Mouse (Mus musculus): Measurements from ENCODE around the gene Adprhl1.
A peak's percentile ranks its signal among the peaks of the same experiment; 100 is the strongest.

Gene Adprhl1

GRCm38 (mm10) chr8:13254019-13254418, at the start of gene Adprhl1:
Gene Adprhl1 (minus strand): TSS chr8:13254162.
- peak; percentile 24 for DNase-seq (ENCODE audit: low spot score)

- DNase-seq (ENCODE audit: low spot score), result no peak
Observed at GRCm38 (mm10) chr8:13301036-13301435, 47.1 kb upstream of the Adprhl1 start.

GRCm38 (mm10) chr8:13299571-13299970, 45.6 kb upstream of the Adprhl1 start:
- DNase-seq (ENCODE audit: low spot score), result no peak

GRCm38 (mm10) chr8:13293677-13294470, 39.9 kb upstream of the Adprhl1 start:
- no peak for DNase-seq (ENCODE audit: low spot score)

DNA sequence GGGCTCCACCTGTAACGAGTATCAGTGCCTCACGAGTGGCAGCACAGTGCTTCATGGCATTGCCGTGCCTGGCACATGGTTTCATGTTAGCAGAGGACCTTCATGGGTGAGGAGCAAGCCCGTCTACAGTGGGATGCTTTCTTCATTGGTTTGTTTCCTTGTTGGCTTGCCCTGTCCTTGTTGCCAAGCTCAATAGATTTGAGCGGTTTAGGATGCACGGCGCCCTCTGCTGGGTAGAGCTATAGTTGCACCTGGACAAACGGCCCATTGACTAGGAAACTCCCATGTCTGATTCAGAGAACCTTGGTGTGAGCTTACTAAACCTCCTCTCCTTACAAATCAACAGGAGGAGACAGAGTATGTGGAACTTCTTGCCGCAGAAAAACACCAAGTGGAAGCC, 38.4 kb upstream of the Adprhl1 start:
- peak; percentile 45 for DNase-seq (ENCODE audit: low spot score)

DNA sequence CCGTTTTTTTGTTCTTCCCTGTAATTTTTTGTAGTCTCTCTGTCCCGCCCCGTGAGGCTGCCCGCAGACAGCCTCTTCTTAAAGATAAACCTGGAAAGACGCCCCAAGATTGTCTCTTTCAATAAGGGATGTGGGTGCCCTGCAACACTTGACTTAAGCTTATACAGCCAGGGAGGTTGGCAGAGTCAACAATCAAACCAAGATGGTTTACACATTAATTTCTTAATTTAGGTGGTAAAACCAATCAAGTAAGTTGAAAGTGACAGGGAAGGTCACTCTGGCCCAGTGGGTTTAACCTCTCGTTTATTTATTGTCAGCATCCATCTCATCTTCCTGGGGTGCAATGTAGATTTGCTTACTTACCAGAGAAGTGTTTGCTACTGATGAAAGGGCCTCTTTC, 34.7 kb upstream of the Adprhl1 start:
- no peak for DNase-seq (ENCODE audit: low spot score)

DNA sequence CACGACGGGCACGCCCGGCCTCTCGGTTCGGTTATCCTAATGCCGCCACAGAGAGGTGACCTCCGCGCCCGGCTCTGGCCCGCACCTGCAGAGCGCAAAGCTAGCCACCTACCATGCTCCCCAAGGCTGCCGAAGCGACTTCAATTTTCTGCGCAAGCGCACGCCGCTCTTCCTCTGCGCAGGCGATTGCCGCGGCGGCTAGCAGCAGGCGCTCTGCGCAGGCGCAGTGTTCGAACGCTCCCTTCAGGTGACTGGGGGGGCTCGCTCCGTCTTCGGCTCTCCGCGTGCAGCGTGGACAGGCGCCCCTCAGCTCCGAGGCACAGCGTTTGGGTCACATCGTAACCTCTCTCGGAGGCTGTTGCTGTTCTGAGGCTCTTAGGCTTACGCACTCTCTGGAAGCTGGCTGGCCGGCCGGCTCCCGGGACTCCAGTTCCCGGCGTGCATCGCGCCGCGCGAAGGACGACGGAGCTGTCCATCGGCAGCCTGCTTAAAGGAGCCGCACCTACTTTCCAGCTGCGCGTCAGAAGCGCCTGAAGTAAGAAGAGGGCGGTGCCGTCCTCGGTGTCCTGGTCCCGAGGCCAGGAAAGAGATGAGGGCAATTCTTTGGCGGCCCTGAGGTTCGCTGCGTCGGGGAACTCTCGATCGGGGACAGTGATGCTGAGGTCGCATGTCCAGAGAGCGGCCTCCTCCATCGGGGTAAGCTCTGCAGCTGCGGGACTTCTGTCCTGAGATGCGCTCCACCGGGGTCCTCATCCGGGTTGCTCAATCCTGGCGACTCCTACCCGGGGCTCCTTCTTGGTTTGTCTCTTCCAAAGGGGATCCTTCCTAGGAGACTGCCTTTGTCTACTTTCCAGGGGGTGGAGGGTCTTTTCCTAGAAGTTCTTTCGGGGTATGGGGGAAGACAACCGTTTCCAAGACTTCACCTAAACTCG, 34.0 kb upstream of the Adprhl1 start, which contains the start of the genes Dcun1d2 and Tmco3:
Gene Dcun1d2, minus strand, starts transcription at position 440 of the 932 bp plus-strand sequence.
Gene Tmco3, plus strand, starts transcription at position 499 of the 932 bp plus-strand sequence.
- DNase-seq (ENCODE audit: low spot score), result peak; percentile 91

DNA sequence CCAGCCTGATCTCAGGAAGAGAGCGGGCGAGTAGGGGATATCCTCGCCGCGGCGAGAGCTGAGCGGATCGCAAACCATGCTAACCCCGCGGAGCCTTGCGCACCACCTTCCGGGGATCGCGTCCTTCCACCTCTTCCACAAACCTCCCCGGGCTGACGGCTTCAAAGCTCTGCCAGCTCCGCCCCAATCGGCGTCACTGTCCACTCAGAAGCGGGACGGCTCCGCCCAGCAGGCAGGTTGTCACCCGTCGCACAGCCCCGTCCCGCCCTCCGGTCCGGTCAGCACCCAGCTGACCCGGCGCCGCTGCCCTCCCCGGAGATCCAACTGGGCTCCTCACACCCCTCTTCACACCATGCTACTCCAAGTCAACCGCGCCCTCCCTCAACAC, 33.3 kb upstream of the Adprhl1 start:
- DNase-seq (ENCODE audit: low spot score), result no peak

DNA sequence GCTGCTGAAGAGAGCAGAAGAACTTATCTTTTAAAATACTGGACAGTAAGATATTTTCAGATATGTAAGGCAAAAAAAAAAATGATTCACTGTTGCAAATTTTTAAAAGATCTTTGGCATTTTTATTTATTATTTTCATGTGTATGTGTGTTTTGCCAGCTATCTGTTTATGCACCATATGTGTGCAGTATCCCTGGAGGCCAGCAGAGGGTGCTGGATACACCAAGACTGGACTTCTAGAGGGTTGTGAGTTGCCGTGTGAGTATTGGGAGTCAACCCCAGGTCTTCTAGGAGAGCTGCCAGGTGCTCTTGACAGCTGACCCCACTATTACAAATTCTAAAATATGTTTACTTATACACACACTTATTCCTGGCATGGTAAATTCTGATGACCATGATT, 29.2 kb upstream of the Adprhl1 start:
- no peak for DNase-seq (ENCODE audit: low spot score)

DNA sequence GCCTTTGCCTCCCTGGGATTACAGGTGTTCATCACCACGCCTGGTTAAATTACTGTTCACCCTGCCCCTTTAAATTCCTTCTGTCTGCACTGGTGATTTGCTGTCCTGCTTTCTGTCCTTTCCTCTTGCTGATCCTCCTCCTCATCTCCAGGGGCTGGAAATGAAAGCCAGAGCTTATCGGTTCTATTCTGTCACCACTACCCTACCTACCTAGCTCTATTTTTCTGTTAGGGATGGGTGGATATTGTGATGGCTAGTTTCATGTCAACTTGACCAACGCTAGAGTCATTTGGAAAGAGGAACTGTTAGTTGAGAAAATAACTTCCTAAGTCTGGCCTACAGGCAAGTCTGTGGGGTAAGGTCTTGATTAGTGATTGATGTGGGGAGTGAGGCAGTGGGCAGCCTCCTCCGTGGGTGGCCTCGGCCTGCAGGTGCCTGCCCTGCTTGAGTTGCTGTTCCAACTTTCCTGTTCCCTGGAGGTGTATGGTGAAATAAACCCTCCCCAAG, 23.0 kb upstream of the Adprhl1 start:
- DNase-seq (ENCODE audit: low spot score), result no peak

DNA sequence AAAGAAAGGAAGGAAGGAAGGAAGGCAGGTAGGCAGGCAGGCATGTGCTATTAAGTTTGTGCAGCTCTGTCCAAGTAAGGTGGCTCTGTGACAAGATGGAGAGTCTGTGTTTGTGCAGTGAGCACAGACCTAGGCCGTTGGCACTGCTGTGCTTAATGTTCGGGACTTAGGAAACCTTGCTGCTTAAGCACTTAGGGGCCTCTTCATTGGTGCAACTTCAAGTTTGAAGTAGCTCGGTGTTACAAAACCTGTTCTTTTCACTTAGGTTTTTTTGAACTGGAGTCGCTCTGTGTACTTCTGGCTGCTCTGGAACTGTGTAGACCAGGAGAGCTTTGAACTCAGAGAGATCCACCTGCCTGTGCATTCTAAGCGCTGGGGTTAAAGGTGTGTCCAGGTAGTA, 18.9 kb upstream of the Adprhl1 start:
- DNase-seq (ENCODE audit: low spot score), result no peak

DNA sequence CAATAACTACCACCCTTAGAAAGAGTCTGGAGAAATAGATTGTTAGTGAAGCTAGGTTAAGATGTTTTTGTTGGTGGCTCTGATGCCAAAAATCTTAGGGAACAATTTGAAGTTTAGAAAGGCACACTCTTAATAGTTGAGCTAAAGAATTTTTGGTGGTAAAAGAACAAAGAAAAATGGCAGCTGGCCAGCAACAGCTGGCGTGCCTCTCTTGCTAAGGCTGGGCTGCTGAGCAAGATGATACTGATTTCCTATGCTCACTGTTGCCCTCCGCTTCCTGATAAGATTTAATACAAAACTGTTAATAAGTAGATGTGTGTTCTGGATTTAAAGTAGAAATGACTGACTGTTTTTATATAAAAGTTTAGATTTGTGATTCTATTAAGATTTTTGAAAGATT, 13.6 kb upstream of the Adprhl1 start:
- DNase-seq (ENCODE audit: low spot score), result no peak

DNA sequence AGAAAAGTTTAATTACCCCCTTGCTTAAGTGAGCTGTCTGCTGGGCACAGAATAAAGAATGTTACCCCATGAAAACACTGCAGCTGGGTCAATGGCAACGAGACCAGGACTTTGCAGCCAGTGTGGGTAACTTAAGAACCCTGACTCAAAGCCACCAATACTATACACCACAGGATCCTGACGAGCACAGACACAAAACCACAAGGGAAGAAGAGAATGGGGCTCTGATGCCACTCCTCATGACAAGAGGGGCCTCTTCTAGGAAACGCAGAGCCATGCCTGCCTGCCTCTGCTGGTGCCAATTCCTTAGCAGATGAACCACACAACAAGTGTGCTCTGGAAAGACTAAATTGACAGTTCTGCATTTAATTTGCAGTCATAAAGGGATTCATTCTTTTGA, 9.4 kb upstream of the Adprhl1 start:
- DNase-seq (ENCODE audit: low spot score), result no peak

DNA sequence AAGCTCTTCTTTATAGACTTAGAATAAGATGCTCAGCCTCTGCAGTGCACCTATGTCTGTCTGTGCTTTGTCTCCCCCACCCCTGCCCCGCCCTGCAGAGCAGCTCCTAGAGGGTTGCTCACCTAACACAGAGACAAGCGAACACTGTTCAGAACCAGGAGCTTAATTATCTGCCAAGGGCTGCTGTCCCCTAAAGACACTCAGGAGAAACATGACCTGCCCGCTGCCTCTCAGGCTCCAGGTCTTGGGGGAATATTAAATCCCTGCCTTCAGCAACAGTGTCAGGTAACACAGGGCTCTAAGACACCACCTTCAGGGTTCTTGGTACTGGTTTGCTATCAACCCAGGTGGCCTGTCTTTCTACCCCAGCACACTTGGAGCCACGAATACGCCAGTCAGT, 549 bp downstream of the Adprhl1 start:
- no peak for DNase-seq (ENCODE audit: low spot score)

GRCm38 (mm10) chr8:13252837-13253236, 1.1 kb downstream of the Adprhl1 start:
- DNase-seq (ENCODE audit: low spot score), result no peak

DNA sequence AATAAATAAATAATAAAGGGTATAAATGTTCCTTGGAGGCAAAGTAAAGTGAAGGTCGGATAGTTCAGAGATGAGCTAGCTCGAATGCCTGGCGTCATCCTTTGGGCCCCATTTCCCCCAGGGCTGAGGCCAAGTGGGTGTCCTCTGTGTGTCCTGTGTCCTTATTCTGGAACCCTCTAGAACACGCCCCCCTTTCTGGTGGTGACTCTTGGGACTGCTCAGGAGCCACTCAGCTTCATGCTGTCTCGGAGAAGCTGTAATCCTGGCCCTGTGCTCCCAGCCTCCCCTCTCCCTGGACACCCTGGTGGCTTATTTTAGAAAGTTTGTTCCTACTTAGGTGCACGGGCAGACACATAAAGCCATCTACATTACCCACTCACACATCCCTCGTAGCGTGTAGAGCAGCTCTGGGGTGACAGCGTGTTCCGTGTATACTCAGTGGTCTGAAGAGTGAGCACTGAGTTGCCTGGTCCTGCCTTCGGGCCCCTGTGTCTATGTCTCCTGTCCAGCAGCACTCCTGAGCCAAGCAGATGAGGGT, 9.6 kb downstream of the Adprhl1 start:
- no peak for DNase-seq (ENCODE audit: low spot score)

DNA sequence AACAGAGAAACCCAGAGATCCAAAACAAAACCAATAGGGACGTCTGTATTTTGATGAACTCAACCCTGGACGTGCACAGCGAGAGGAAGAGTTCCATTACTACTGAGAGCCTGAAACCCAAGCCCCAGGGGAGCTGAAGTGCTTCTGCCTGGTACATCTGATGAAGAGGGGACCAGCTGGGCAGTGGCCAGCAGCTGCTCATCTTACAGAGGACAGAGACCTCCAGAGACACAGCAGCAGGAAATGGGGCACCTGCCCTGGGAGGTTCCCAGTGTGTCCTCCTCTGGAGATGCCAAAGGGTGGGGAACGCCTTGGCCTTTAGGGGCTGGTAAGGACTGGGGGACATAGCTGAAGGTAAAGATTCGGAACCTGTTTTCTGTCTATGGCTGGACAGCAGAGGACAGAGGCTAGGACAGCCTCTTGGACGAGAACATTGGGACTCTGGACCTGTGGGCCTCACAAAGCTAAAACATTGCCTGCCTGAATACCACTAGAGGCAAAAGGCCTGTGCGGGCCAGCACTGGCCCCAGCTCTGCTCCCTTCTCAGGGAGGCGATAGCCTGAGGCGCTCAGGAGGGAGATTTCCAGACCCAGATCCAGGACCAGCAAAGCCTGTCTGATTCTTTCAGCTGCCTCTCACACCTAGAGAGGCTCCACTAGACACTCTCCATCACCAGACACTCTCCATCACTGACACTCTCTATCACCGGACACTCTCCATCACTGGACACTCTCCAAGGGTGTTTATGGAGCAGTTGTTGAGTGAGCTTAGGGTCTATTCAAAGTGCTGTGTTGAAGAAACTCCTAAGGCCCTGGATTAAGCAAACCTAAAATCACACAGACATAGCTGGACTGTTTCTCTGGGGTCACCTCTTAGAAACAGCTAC, 10.7 kb downstream of the Adprhl1 start:
- no peak for DNase-seq (ENCODE audit: low spot score)

GRCm38 (mm10) chr8:13240691-13241090, 13.3 kb downstream of the Adprhl1 start:
- no peak for DNase-seq (ENCODE audit: low spot score)

- no peak for DNase-seq (ENCODE audit: low spot score)
Observed at GRCm38 (mm10) chr8:13240055-13240454, 13.9 kb downstream of the Adprhl1 start.

DNA sequence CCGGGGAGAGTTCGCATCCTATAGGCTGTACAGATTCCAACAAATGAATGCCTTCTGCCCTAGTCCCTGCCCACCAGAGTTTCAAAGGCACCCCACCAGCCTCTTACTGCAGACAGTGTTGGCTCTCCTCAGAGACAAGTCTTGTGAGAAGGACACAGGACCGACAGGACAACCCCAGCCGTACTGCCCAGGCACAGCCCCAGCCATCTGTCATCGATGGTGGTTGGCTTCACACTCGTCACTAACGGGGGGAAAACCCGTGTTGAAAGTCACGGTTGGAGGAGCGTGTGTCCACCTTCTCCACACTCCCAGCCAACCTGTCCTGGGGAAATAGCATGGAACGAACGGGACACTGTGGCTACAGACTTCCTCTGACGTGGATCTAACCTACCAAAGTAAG, 19.2 kb downstream of the Adprhl1 start:
- DNase-seq (ENCODE audit: low spot score), result no peak

- no peak for DNase-seq (ENCODE audit: low spot score)
Observed at GRCm38 (mm10) chr8:13230471-13230870, 23.5 kb downstream of the Adprhl1 start.
